Mouse (Mus musculus): Measurements from ENCODE around the gene Me1.
"Not testable (repeated sequence)": the region's sequence is repeated elsewhere in the genome, so short reads cannot be mapped to it uniquely, and the experiment has no call there.

Gene Me1

DNA sequence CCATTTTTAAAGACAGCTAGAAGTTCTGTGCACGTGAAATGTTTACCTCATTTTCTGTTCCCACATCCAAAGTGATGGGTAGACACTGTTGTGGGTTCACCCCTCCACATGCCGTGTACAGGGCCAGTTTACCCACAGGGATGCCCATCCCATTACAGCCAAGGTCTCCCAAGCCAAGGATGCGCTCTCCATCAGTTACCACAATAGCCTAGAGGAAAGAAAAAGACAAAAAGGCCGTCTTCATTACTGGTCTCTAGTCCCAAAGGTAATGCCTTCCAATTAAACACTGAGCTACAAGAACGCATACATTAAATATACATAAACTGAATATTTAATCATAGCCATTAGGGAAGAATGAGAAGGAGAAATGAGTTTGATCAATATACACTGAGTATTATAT is 44.9 kb downstream of the Me1 start:
- DNase-seq = no peak

DNA sequence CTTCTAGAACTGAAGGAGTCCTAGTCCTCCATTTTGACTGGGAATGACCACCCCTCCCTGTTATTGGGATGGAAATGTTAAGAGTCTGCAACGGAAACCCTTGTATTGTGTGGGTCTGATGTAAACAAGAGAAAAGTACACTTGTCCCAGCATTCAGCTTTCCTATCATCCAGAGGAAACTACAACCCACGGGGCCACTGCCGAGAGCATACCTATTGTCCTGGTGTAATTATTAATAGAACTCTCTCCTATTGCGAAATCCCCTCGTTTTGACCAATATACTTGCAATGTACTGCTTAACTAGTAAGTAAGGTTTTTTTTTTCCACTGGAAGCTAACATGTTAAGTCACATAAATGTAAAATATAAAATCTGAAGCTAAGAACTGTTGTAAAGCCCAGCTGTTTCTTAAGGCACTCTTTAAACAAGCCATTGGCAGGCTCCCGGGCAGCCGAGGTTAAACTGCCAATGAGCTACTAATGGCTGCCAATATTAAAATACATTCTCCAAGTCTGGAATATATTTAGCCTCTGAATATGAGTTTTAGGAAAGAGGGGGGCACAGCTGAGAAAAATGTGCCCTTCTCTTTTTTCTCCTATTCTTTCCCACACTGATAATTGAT is 47.7 kb downstream of the Me1 start:
- DNase-seq = no peak

DNA sequence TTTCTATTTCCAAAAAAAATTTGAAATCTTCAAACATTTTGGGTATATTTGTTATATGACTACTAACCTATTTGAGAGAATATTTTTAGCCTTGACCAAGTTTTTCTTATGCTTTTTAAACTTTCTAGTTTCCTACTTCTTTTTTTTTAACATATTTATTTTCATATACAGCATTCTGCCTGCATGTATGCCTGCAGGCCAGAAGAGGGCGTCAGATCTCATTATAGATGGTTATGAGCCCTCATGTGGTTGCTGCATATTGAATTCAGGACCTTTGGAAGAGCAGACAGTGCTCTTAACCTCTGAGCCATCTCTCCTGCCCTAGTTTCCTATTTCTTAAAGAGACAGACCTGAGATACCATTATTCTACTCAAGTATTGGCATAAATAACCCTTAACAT is 48.9 kb downstream of the Me1 start:
- DNase-seq = no peak

DNA sequence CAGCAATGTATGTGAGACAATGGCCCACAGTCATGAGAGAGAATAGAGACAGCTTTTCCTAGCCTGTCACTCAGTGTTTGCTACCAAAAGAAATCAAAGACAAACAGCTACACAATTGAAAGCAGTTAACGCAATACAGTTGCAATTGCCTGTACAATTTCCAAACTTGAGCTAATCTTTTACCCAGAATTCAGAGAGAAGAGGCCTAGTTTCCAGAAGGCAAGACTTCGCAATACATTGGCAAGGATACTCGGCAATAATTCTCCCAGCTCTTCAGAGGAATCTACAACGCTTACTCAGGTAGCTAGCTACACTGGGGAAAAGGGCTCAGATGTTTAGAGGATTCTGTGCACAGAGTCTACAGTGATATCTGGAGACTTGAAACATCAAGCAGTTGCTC is 52.3 kb downstream of the Me1 start:
- no peak for DNase-seq

DNA sequence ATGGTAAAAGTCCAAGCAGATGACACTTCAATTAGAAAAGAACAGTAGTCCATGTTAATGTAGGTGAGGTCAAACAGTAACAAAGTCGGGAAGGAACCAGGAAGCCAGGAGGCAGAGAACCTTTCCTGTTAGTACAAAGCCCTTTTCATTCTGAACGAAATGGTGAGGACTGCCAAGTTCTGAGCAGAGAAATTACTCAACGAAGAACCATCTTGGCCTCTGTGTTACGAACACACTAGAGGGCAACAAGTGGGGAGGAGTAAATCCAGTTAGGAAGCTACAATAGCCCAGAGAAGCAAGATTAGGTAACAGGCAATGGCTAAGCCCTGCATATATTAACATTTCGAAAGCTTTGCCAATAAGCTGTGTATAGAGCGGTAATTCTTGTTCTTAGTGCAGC is 57.0 kb downstream of the Me1 start:
- DNase-seq = no peak

DNA sequence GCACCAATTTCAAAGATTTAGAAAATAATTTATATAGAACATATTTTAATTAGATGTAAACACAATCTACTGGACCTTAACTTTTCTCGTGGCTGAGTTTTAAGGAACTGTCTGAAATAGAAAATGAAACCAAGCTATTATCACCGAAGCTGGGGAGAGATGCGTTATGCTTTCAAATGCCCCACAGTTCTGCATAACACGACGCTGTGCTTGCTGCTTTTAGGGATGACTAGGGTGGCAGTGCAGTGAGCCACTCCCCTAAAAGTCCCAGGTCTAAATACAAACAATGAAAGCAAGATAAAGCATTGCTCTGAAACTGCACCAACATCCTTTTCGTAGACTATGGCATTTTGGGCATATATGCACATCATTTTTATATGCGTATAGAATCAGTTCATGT is 64.6 kb downstream of the Me1 start:
- DNase-seq = no peak

DNA sequence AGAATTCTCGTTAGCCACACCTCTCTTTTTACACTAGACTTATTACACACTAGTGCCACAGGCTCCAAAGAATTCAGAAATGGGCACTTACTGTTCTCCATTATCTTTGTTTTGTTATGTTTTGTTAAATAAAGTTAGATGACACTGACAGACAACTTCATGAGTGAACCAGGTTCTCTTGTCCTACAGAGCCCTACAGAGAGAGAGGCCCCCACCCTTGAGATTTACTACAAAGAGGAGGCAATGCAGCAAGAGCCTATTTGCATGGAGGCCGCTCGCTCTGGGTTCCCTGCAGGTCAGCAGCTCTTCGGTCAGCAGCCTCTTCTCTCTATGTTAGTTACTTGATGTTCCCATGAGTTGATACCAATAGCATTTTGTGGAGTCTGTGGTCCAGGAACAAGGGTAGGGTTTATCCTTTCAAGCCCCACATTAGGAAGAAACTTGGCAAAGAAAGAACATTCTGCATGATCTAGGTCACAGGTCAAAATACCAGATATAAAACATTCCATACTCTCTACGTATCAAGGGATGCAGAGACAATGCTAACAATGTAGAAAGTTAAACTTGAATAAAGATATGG is 65.3 kb downstream of the Me1 start:
- DNase-seq = no peak

DNA sequence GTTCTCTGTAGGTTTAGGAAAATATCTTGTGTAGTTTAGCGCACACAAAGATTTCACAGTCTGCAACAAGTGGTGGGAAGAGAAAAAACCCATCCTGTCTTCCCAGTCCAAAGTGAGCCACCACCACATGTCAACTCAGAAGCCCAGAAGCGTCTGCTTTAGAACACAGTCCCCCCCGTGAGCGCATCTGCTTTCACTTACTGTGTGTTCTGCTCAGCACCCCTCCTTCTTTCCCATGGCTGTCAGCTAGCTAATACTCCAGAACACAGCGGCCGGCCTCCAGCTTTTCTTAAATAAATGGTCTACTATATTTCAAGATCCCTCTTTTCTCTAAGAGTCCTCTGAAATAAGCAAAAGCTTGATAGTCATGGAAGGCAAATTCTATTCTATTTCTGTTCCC is 66.4 kb downstream of the Me1 start:
- DNase-seq = no peak

DNA sequence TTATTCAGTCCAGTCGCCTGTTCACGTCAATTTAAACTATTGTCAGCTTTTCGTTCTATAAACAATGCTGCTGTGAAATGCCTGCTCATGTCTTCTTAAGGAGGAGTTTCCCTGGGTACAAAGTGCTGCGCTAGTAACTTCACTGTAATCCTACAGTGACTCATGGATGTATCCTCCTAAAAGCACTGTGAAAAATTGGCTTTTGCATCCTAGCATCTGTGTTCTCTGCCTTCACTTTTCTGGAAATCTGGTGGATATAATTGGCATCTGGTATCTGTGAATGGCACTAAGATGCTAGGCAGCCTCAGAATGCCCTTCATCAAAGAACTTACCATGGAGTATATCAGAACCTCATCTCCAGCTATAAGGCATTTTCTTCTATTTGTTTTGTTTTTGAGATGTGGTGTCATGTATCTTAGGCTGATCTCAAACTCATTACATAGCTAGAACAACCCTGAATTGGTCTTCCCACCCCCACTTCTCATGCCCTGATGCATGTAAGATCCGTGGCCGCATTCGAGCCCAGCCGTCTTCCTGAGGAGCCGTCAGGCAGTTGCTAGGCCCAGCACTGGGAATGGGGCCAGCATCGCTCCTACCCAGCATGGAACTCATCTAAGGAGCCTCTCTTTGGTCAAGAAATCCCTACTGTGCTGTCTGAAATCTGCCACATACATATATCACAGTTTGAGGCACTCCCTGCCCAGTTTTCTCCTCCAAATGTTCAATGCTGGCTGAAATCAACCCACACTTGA is 67.8 kb downstream of the Me1 start:
- no peak for DNase-seq

DNA sequence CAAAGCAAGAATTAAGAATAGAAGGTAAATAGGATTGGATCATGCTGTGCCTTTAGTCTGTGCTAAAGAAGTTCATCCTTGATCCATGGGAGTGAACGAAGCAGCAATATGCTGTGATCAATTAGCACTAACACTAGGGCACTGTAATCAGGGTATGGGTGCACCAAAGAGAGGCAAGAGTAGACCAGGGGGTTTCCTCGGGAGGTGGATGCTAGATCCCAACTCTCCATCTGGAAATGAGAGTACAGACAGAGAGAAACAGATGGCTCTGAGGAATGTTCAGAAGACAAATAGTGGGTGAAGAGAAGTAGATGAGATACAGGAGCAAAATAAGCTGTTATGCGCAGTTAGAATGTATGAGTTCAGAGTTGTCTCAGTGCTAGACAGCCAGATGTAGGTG is 68.8 kb downstream of the Me1 start:
- DNase-seq = no peak

DNA sequence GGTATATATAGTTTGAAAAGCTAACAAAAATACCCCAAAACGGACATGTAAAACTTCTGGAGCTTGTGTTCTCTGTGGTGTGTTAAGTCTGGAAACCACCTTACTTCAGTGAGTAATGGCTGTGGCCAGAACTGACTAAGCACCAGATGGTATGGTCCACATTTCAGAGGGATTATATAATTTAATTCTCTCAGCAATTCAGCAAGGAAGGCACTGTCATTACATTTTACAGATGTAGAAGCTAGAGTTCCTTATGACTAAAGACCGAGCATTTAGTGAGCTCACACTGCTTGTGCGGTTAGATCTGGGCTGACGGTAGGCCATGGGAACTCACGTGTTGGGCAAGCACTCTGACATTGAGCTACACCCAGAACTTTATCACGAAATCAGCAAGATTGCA is 71.0 kb downstream of the Me1 start:
- no peak for DNase-seq

DNA sequence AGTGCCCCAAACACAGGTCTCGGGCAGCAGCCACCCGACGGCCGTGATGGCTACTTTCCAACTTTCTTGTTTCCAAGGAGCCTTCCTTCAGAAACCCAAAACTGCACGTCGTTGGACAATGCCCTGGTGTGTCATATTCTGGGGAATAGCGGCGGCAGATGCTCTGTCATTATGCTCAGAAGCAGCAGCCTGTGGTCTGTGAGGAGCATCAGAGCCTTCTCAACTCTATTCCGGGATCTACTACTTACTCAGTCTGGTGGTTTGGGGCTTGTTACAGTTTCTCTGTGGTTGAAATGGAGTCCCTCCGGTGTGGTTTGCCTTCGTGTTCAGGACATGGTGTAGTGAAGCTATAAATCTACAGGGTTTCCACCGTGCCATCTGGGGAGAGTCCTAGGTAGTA is 71.7 kb downstream of the Me1 start:
- DNase-seq = no peak

DNA sequence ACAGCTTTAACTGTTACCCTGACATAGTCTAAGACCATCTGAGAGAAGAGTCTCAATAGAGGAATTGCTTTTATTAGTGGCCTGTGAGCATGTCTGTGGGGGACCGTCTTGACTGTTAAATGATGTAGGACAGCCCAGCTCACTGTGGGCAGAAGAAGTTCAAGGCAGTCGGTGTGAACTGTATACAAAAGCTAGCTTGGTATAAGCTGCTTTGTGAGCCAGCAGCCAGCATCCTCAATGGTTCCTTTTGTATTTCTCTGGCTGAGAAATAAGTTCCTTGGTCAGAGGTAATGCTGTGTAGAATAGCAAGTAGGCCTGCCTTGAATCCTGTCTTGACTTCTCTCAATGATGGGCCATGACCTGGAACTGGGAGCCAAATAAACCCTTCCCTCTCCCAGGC is 73.7 kb downstream of the Me1 start:
- no peak for DNase-seq

DNA sequence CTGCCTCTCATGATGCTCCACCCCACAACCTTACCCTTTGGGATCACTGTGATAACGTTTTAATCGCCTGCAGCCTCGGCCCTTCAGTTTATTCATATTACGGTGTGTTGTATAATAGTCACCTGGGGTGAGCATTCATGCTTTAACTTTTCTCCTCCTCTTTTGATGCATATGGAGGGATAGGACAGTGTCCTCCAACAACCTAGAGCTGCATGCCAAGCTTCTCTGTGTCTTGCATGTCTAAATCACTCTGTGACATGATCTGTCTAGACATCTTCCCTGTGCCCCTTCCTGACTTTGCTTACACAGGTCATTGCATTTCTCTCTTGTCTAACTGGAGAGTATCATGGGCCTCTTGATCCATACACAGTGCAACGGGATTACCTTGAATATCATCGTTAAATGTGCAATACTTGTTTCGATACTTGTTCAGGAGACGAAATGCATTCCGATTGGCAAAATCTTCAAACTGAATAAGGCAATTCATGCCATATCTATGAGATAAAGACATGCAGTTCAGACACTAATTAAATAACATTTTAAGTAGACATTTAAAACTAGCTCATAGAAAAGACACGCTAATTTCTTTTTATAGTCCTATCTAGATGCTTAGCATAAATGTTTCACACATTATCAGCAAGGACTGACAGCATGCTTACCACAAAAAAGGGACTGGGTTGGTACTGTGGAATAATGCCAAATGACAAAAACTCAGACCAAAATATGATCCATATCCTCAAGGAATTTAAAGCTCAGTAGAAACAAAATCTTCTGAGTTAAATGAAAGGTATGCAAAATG is 76.2 kb downstream of the Me1 start:
- DNase-seq = no peak

DNA sequence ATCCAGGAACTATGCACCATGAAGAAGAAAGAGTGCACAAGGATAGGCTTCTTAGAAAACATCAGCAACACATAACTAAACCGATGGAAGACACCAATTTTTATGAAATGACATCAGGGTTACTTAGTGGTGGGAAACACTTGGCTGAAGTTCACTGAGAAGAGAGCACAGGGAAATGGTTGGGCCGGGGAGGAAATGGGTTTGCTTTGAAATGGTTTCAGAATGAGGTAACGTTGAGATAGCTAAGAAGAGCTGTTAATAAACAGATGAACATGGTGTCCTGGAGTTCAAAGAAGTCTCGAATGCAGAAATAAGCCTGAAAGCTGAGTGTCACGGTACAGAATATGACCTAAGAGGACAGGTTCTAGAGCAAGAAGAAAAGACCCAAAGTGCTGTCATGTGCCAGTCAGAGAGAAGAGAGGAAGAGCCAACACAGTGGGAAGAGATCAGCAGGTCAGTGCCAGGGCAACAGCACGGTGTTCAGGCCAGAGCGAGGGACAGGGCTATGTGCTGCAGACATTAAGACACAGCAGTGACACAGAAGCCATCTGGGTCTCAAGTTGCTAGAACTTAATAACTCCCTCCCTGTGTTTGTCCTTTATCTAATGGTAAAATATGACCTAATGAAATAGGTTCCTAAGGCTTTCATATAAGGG is 77.8 kb downstream of the Me1 start:
- no peak for DNase-seq

DNA sequence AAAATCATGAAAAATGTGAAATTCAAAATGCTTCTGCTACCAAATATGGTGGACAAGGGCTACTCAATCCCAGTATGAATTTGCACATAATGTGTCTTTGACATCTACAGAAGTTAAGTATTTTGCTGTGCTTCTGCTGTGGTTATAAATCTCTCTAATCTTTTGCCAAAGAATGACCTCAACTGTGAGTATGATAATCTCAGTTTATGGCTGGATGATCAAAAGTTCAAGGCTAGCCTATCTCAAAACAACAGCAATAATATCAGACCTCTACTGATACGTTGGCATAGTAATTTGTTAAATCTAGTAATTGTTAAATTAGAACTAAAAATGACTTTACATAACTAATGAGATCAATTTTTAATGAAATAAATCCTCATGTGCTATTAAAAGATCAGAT is 80.0 kb downstream of the Me1 start:
- DNase-seq = no peak

DNA sequence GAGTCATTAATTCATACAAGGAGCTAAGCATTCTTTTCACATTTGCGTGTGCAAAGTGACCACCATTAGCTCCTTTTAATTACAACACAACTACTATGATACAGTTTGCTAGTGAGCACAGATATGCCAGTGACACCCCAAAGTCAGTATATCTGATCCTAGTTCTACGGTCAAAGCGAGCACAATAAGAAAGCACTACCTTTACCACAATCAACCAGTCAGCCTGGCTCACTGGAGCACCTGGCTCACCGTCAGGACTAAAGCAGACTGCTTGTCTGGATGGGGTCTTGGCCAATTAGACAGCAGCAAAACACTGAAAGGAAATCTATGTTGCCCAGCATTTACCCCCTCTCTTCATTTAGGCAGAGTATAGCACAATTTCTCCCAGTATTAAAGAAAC is 83.7 kb downstream of the Me1 start:
- DNase-seq = no peak

DNA sequence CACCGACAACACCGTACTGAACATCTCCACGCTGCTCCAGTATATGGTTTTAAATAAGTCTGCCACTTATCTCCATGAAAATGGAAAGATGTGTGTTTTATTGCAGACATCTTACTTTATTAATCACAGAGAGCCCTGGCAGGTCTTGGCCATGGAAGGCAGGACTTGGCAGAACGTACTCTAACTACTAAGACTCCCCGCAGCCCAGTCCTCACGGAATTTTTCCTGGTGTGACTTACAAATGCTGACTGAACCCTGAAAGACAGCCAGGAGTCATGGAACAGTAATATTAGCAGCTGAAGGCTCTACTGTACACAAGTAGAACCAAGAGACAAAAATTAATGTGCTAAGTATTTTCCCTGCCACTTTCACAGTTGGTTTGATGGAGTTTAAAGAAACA is 90.0 kb downstream of the Me1 start:
- no peak for DNase-seq

DNA sequence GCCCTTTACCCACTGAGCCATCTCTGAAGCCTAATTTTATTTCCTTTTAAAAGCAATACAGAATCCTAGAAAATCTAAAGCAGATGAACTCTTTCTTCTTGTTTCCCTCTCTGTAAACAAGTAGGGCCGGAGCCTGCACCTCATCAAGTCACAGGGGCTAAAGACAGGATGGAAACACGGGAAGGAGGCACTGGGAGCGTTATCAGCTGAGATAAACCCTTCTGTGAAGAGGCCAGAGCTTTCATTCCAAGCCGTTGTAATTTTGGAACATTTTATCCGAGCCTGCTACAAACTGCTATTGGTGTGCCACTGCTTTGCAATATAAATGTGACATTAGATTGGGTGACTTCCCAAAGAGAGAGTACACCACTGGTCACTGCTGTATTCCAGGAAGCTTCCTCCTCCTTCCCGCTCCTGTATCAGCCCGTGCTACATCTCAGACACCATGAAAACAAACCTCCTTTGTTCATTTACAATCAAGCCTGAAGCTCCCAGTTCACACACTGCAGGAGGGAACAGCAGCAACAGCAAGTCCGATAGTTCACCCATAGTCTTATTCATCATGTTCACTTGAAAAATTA is 95.9 kb downstream of the Me1 start:
- no peak for DNase-seq

DNA sequence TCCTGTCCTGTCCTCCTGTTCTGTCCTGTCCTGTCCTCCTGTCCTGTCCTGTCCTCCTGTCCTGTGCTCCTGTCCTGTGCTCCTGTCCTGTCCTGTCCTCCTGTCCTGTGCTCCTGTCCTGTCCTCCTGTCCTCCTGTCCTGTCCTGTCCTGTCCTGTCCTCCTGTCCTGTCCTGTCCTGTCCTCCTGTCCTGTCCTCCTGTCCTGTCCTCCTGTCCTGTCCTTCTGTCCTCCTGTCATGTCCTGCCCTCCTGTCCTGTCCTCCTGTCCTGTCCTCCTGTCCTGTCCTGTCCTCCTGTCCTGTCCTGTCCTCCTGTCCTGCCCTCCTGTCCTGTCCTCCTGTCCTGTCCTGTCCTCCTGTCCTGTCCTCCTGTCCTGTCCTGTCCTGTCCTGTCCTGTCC is 98.8 kb downstream of the Me1 start:
- DNase-seq = not testable (repeated sequence)

DNA sequence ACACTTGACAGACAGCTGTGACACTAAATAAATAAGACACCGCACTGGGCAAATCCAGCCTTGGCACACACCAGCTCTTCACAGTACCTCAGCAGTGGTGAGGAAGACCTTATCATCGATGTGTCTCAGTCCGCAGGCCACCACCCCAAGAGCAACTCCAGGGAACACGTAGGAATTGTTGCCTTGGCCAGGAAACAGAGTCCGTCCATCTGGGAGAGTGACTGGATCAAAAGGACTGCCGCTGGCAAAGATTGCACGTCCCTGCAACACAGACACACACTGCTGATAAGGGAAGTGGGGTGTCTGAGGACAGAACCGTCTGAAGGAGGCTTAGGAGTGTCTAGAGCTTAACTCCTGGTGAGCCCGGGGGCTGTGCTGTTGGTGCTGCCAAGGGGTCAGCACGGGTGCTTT is 101.4 kb downstream of the Me1 start:
- not testable (repeated sequence) for DNase-seq

DNA sequence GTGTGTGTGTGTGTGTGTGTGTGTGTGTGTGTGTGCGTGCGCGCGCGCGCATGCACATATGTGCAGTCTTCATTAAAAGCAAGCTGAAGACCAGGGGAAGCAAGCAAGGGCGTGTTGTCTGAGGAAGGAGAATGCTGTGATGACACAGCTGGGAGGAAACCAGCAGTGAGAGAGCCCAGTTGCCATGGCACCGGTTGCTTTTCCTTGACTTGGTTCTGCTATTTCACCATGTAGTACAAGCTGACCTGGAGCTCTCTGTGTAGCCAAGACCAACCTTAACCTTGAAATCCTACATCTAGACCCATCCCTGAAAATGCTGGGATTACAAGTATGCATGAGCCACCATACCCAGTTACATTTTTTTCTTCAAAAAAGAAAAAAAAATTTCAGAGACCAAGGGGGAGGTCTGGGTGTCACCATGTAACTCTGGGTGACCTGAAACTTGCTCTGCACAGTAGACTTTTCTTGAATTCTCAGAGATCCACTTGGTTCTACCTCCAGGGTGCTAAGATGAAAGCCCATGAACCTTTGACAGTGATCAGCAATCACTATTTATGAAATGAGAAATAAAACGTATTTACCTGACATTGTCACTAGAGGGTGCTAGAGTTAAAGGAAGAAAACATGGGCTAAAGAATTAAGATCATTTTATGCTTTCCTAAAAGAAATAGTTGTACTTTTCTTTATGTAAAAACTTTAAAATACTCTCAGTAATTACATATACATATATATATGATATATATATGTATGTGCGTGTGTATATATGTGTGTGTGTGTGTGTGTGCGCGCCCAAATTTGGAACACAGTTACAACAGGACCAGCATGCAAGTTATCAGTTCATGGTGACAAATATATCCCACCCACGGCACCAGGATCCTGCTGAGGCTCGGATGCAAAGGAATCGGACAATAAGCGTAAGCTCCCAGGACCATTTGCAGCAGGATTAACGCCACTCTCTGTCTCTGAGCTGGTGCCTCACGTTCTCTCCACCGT is 102.8 kb downstream of the Me1 start:
- no peak for DNase-seq

Measured in cerebellum, adult 8-10 months (tissue).